Mouse (Mus musculus) brain, embryonic 14.5 days (tissue): ENCODE results near the gene Iqck.

Source experiments
- CTCF ChIP-seq: fragments of 200-500 bp; IDR thresholded peaks from 2 replicates; pipeline ENCODE4 v1.5.1; 2012; ENCODE audit warnings: inconsistent platforms, mild to moderate bottlenecking, moderate library complexity, borderline replicate concordance; ENCODE audit not compliant: insufficient read depth, insufficient read length; ENCODE audit errors: extremely low read depth
- POLR2A ChIP-seq: fragments of 200-500 bp; IDR thresholded peaks from 2 replicates; pipeline ENCODE4 v1.6.1; 2012; ENCODE audit warnings: mild to moderate bottlenecking, inconsistent platforms, borderline replicate concordance; ENCODE audit not compliant: poor library complexity, insufficient read depth, insufficient read length, severe bottlenecking; ENCODE audit errors: extremely low read depth

DNA sequence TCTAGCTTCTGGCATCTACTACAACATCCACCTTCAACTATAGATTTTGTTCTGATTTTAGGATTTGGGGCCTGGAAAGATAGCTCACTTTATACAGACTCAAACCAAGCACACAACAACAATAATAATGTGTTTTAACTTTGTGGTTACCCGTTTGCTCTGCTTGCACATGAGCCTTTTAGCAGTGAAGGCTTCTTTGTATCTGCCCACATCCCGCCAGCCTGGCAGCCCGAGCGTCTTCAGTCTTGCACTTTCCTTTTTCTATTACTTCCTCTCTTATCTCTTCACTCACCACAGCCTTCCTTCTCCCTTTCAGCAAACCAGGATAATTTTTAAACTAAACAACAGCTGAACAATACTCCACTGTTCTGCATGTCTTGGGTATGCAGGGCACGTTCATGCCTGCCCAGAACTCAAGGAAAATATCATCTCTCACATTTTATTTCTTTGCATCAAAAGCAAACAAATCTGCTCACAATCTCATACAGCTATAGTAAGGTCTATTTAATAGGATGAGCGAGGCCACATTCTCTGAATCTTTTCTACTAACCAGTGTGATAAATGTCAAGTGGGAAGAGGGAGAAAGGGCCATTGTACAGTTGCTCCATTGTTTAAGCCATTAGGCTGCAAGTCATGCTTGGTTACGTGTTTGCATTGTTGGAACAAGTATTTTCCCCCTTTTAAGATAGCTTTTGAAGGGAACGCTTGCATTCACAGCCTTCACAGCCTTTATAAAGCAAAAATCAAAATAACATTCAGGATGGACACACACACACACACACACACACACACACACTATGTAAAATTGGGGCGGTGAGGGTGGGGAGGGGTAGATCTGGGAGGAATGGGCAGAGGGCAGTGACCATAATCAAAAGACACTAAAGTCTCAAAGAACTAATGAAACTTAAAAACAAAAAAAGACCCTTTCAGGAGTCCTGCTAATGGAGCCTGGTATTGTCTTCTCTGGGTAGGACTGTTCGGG is 40.2 kb downstream of the Iqck start:
- TF ChIP-seq POLR2A (no peak), CTCF (no peak)
